Mouse (Mus musculus) G1E (cell line): ENCODE measurements around the gene Mfrp.
A peak's percentile ranks its signal among the peaks of the same experiment; 100 is the strongest.

ENCODE experiments used
- CTCF ChIP-seq: IDR thresholded peaks from 2 replicates; pipeline ENCODE4 v1.5.1; 2012; ENCODE audit warnings: low read depth, low read length, inconsistent platforms, mixed read lengths
- GATA1 ChIP-seq: IDR thresholded peaks from 2 replicates; pipeline ENCODE4 v1.6.1; 2012; ENCODE audit warnings: borderline replicate concordance, low read length, inconsistent platforms, mixed read lengths
- POLR2AphosphoS5 ChIP-seq: IDR thresholded peaks from 2 replicates; pipeline ENCODE4 v1.6.1; 2012; ENCODE audit warnings: low read depth, low read length, inconsistent platforms; ENCODE audit not compliant: insufficient replicate concordance
- TAL1 ChIP-seq: conservative IDR thresholded peaks from 2 replicates; pipeline ENCODE4 v1.6.1; 2012; ENCODE audit warnings: low read depth, low read length, inconsistent platforms, mixed read lengths

DNA sequence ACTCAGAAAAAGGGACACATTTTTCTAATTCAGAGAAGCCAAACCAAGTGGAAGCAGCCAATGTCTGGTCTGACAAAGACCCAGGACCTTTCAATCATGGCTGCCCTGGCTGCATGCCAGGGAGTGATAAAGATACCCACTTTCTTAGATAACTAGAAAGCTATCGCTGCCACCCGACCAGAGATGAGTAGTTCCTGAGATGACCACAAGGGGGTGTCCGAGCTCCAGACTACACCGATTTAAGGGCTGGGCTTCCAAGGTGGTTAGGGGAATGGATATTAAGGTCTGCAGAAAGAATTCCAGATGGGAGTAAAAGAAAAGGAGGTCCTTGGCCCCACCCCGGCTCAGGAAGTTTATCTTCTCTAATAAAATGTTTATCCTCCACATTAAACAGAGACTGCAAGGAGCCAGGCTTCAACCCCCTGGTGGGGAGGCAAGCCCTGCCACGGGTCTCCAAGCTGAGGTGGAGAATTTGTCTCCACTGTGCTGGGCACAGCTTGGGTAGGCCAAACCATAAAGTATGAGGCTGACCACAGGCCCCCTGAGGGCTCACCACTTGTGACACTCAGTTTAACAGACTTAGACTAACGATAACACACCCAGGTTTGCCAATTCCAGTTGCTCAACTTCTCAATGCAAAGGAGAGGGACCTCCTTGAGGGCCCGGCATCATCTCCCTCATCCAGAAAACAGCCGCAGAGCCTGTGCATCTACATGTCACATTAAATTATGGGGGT, 8.0 kb downstream of the Mfrp start:
- peak; percentile 76 for TF ChIP-seq CTCF
- TF ChIP-seq GATA1, result no peak
- TF ChIP-seq POLR2AphosphoS5, result no peak
- TF ChIP-seq TAL1, result no peak
